Mouse (Mus musculus) megakaryocyte, embryonic 14.5 days (primary cell): Measurements from ENCODE around the gene Zfp2.

Experiments used
- FLI1 ChIP-seq: IDR thresholded peaks from 2 replicates; pipeline ENCODE4 v1.6.1; 2012; ENCODE audit warnings: low read length, inconsistent platforms, mixed read lengths
- GATA1 ChIP-seq: IDR thresholded peaks from 3 replicates; pipeline ENCODE4 v1.6.1; 2012; ENCODE audit warnings: mixed read lengths, low read length, inconsistent platforms, borderline replicate concordance

GRCm38 (mm10) chr11:50938435-50938834, 22.5 kb upstream of the Zfp2 start:
- TF ChIP-seq GATA1 (no peak), FLI1 (no peak)
